Mouse (Mus musculus) heart, embryonic 12.5 days (tissue): ENCODE measurements at regions not wholly inside any gene's neighbourhood (a gene's known extent, or its start where the extent isn't known, plus 50 kb on each side); places are given as distances from the start of the nearest gene placed in this dataset.
"Not testable (repeated sequence)": the region's sequence is repeated elsewhere in the genome, so short reads cannot be mapped to it uniquely, and the experiment has no call there.

ENCODE experiments used
- ATAC-seq: fragments of 200-750 bp; cut with Nextera tagmentation; 2 replicates; pipeline ENCODE4 v1.8.0; 2017; ENCODE audit warnings: moderate TSS enrichment, moderate library complexity; ENCODE audit not compliant: insufficient number of reproducible peaks, low FRiP score
- H3K27ac ChIP-seq: fragments of 300-500 bp; sonication (generic); 2 replicates; pipeline ENCODE4 v1.5.1; 2016; ENCODE audit warnings: mild to moderate bottlenecking, moderate library complexity; ENCODE audit not compliant: poor library complexity, severe bottlenecking
- H3K27me3 ChIP-seq: fragments of 300-500 bp; sonication (generic); replicated peaks from 2 replicates; pipeline ENCODE4 v1.6.1; 2016; ENCODE audit warnings: mild to moderate bottlenecking, moderate library complexity
- H3K36me3 ChIP-seq: fragments of 300-500 bp; sonication (generic); 2 replicates; pipeline ENCODE4 v1.6.1; 2016; ENCODE audit warnings: mild to moderate bottlenecking, moderate library complexity
- H3K4me1 ChIP-seq: fragments of 300-500 bp; sonication (generic); replicated peaks from 2 replicates; pipeline ENCODE4 v1.6.1; 2016; ENCODE audit warnings: mild to moderate bottlenecking
- H3K4me2 ChIP-seq: fragments of 300-500 bp; sonication (generic); 2 replicates; pipeline ENCODE4 v1.6.1; 2016; ENCODE audit warnings: mild to moderate bottlenecking, moderate library complexity
- H3K4me3 ChIP-seq: fragments of 300-500 bp; sonication (generic); 2 replicates; pipeline ENCODE4 v1.5.1; 2016; ENCODE audit warnings: mild to moderate bottlenecking
- H3K9ac ChIP-seq: fragments of 300-500 bp; sonication (generic); 2 replicates; pipeline ENCODE4 v1.6.1; 2016; ENCODE audit warnings: mild to moderate bottlenecking, moderate library complexity
- H3K9me3 ChIP-seq: fragments of 300-500 bp; sonication (generic); replicated peaks from 2 replicates; pipeline ENCODE4 v1.6.1; 2016; ENCODE audit warnings: mild to moderate bottlenecking, moderate library complexity
- WGBS: fragments of 180-500 bp; shearing (Covaris S2); methylation state at CpG from one replicate; pipeline ENCODE4 v1.1.7; 2016; 5-methylcytosine and 5-hydroxymethylcytosine counted together

DNA sequence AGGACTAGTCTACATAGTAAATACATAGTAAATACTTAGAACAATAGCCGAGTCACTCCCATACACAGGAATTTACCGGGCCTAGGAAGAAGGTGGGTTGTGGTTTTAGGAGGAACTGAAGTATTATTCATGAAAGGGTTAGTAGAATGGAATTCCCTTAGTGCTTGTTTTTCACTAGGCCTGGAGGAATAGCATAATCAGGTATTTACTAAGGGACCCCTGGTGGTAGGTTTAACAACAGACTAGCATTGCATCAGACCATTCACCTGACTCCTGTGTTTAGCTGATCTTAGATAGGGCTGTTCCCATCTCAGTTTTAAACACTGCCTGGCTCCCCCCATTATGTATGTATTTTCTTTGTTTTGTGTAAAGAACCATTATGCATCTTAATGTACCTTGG is 339.0 kb downstream of the Dync2h1 start:
- not testable (repeated sequence) for H3K27ac ChIP-seq, ATAC-seq, H3K27me3 ChIP-seq, H3K4me1 ChIP-seq, H3K4me3 ChIP-seq, H3K9ac ChIP-seq, H3K36me3 ChIP-seq, H3K4me2 ChIP-seq, H3K9me3 ChIP-seq
- 85% methylated on average over 2 of the region's 2 CpGs for WGBS

DNA sequence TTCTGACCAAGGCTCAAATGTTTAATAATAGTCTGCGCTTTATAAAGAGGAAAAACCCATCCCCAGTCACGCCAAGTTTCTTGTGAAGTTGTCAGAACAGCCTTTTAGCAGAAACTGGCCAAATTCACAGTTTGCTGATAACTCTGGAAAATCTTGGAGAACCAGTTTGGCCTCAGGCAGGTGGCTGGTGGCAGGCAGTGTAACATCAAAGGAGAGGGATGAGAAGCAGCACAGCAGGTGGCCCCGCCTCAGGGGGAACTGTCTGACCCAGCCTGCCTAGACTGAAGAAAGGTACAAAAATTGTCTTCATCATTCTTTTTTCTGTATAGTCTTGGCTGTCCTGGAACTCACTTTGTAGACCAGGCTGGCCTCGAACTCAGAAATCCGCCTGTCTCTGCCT is 349.3 kb downstream of the Dync2h1 start:
- not testable (repeated sequence) for H3K36me3 ChIP-seq, ATAC-seq, H3K4me3 ChIP-seq, H3K4me2 ChIP-seq, H3K27ac ChIP-seq, H3K4me1 ChIP-seq, H3K9me3 ChIP-seq, H3K27me3 ChIP-seq, H3K9ac ChIP-seq
- WGBS = 71% methylated on average over 5 of the region's 5 CpGs

DNA sequence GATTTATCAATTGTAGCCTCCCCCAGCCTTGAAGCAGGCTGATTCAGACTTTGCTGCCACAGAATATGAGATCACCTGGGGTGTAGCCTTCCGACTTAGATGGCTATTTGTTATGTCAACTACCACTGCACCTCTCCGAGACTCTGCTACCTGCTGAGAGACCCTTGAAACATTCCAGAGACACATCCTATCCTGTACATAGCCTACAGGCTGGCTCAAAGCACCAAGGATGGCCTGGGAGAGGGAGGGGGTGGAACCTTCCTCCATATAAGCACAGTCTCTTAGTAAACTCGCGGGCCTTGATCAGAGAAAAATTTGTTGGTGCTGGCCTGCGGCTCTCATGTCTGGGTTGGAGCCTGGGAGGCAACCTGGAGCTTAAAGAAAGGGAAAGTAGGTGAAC is 349.8 kb downstream of the Dync2h1 start:
- ATAC-seq = no peak
- Histone ChIP-seq H3K36me3 (no peaks in the 10 kb centered on the region), H3K9me3 (no peaks in the 10 kb centered on the region), H3K27me3 (no peaks in the 10 kb centered on the region), H3K4me3 (no peak overlapping the region), H3K4me1 (no peaks in the 10 kb centered on the region), H3K27ac (no peak overlapping the region), H3K4me2 (no peak overlapping the region), H3K9ac (no peak overlapping the region)
- 55% methylated on average over 5 of the region's 5 CpGs for WGBS

DNA sequence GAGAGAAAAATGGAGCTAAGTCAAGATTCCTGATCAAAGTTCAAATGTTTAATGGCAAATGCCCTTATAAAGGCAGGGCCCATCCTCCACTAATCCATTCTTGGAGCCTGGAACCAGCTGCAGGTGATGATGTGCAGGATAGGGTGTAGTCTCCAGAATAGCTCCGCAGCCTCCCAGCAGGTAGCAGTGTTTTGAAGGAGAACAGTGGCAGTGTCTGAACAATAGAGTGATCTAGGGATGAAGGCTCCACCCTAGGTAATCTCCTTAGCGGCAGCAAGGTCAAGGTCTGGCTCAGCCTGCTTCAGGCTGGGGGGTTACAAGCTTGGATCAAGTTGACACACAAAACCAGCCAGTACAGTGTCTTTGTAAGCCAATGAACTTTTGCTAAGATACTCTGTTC is 351.4 kb downstream of the Dync2h1 start:
- ATAC-seq = no peak
- no peak overlapping the region for H3K9ac ChIP-seq
- WGBS = 53% methylated on average over 2 of the region's 2 CpGs
- no peaks in the 10 kb centered on the region for H3K4me1 ChIP-seq
- no peaks in the 10 kb centered on the region for H3K36me3 ChIP-seq
- H3K27me3 ChIP-seq = no peaks in the 10 kb centered on the region
- no peaks in the 10 kb centered on the region for H3K9me3 ChIP-seq
- no peak overlapping the region for H3K27ac ChIP-seq
- no peak overlapping the region for H3K4me2 ChIP-seq
- no peak overlapping the region for H3K4me3 ChIP-seq

DNA sequence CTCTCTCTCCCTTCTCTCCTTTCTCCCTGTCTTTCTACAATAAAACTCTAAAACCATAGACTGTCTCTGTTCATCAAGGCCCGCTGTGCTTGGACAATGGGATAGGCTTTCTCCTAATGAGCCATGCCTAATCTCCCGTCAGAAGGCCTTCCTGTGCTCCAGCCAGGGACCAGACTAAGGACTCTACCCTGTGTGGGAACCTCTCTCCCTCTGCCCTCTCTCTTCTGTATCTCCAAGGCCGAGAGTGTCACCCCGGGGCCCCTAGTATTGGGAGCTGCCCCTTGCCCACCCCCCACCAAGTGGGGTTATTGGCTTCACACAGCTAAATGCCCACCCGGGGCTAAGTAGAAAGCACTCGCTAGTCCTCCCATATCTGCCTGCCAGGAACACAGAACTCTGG is 352.6 kb downstream of the Dync2h1 start:
- H3K4me1 ChIP-seq, H3K27ac ChIP-seq, H3K36me3 ChIP-seq, H3K9ac ChIP-seq, H3K27me3 ChIP-seq, H3K4me3 ChIP-seq, ATAC-seq, H3K9me3 ChIP-seq, H3K4me2 ChIP-seq: not testable (repeated sequence)
- 81% methylated on average over 6 of the region's 6 CpGs for WGBS

DNA sequence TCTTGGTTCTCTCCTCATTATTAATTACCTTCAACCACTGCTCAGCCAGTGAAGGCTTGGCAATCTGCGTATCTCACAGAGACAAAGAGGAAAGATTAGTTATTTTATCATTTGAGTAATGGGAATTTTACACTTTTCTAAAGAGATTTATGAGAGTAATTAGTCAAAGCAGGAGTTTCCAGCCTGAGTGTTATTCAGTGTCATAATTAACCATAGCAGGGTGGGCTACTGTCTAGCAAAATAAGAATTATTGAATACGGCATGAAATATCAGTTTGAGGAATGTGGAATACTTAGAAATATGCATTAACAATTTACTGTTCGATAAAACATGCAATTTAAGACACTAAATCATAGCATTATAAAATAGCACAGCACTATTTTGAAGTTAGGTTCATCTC is 357.7 kb downstream of the Dync2h1 start:
- no peak overlapping the region for H3K4me3 ChIP-seq
- no peak overlapping the region for H3K27ac ChIP-seq
- 86% methylated on average over 3 of the region's 3 CpGs for WGBS
- no peaks in the 10 kb centered on the region for H3K9me3 ChIP-seq
- no peaks in the 10 kb centered on the region for H3K27me3 ChIP-seq
- ATAC-seq = no peak
- H3K36me3 ChIP-seq = no peaks in the 10 kb centered on the region
- H3K4me2 ChIP-seq = no peak overlapping the region
- H3K4me1 ChIP-seq = no peaks in the 10 kb centered on the region
- H3K9ac ChIP-seq = no peak overlapping the region

DNA sequence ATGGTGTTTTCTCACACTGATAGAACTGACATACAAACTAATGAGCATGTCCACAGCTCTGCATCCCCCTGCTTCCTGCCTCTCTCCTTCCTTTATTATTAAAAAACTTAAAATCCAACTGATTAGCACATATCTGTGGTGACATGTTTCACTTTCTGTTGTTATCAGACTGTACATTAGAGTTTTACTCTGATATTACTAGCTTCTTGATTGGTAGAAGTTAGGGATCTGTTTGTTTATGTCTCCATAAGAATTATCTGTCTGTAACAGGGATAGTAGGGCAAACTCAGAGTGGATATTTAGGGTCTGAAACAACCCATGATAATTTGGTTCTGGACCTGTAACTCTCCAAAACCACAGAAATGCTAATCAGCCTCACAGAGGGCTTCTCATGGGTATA is 358.6 kb downstream of the Dync2h1 start:
- H3K27ac ChIP-seq = no peak overlapping the region
- H3K9ac ChIP-seq = no peak overlapping the region
- H3K4me3 ChIP-seq = no peak overlapping the region
- H3K9me3 ChIP-seq = no peaks in the 10 kb centered on the region
- H3K4me2 ChIP-seq = no peak overlapping the region
- H3K27me3 ChIP-seq = no peaks in the 10 kb centered on the region
- no peak for ATAC-seq
- no peaks in the 10 kb centered on the region for H3K4me1 ChIP-seq
- H3K36me3 ChIP-seq = no peaks in the 10 kb centered on the region

DNA sequence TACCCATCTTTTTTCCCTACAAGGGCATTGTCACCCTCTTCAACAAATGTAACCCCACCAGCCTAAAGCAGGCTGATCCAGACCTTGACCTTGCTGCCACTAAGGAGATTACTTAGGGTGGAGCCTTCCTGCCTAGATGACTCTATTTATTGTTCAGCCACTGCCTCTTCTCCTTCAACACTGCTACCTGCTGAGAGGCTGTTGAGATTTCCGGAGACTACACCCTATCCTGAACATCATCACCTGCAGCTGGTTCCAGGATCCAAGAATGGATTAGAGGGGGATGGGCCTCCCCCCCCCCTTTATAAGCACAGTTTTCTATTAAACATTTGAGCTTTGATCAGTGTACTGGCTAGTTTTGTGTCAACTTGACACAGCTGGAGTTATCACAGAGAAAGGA is 360.3 kb downstream of the Dync2h1 start:
- not testable (repeated sequence) for H3K27ac ChIP-seq, H3K9ac ChIP-seq, ATAC-seq, H3K36me3 ChIP-seq, H3K4me2 ChIP-seq, H3K27me3 ChIP-seq, H3K4me1 ChIP-seq, H3K4me3 ChIP-seq, H3K9me3 ChIP-seq
- 59% methylated on average over 1 of the region's 1 CpGs for WGBS

DNA sequence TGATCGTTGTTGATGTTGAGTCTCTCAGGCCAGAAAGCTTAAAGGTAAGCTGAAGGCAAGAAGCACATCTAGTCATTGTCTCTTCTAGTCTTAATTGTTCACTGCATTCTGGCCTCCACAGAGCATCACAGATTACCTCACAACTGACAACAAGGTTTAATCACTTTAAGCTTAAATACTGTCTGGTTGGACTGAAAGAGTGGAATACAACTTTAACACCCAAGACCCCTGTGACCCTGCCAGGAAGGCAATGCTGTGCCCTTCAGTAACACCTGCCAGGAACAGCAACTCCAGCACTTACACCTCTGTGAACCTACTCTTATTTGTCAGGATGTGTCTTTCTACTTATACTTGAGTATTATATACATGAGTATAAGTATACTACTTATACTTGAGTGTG is 360.7 kb downstream of the Dync2h1 start:
- ATAC-seq = no peak
- H3K27me3 ChIP-seq = no peaks in the 10 kb centered on the region
- H3K4me2 ChIP-seq = no peak overlapping the region
- no peaks in the 10 kb centered on the region for H3K4me1 ChIP-seq
- H3K9ac ChIP-seq = no peak overlapping the region
- H3K36me3 ChIP-seq = no peaks in the 10 kb centered on the region
- H3K4me3 ChIP-seq = no peak overlapping the region
- WGBS = 65% methylated on average over 1 of the region's 1 CpGs
- H3K9me3 ChIP-seq = no peaks in the 10 kb centered on the region
- H3K27ac ChIP-seq = no peak overlapping the region

DNA sequence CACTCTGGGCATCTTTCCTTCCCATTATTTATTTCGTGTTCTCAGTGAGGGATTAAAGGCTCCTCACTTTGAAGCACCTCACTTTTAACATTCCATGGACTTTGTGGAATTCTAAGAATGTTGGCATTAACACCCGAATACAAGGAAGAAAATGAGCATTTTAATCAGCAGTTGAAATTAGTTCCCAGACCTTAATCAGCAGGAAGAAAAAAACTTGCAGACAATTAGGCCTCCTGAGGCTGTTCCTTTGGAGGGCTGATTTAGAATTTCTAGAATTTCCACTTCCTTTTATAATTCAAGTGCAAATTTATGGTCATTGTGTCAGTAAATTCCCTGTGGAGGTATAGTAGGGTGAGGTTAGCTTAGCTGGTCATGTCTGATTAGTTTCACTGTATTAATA is 407.6 kb downstream of the Dync2h1 start:
- 40% methylated on average over 2 of the region's 2 CpGs for whole genome bisulfite sequencing

DNA sequence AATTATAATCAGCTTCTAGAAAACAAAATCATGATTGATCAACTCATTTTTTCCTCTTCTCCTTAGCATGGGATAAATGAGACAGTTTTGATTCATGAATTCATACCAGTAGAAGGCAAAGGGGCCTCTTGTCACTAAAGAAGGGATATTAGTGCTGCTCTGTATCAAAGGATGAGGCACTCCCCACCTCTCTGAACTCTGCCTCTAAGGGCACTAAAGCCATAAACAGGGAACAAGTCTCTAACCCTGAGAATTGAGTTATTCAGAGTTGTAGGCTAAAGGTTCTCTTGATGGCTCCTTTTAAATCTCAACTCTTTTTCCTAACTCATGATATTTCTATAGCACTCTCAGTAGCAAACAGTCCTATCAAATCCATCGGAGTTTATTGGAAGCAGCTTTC is 442.8 kb downstream of the Dync2h1 start:
- Histone ChIP-seq H3K27ac (no peak overlapping the region), H3K9ac (no peak overlapping the region), H3K4me2 (no peak overlapping the region), H3K4me1 (no peaks in the 10 kb centered on the region), H3K27me3 (no peaks in the 10 kb centered on the region), H3K36me3 (no peaks in the 10 kb centered on the region), H3K9me3 (no peaks in the 10 kb centered on the region), H3K4me3 (no peak overlapping the region)
- 88% methylated on average over 1 of the region's 1 CpGs for WGBS
- no peak for ATAC-seq

More for the DNA sequence above, 407.6 kb downstream of the Dync2h1 start:
- no peaks in the 10 kb centered on the region for H3K36me3 ChIP-seq
- no peaks in the 10 kb centered on the region for H3K27me3 ChIP-seq
- H3K4me1 ChIP-seq = no peaks in the 10 kb centered on the region
- no peak overlapping the region for H3K4me2 ChIP-seq
- ATAC-seq = no peak
- H3K4me3 ChIP-seq = no peak overlapping the region
- no peak overlapping the region for H3K9ac ChIP-seq
- H3K9me3 ChIP-seq = no peaks in the 10 kb centered on the region
- no peak overlapping the region for H3K27ac ChIP-seq

DNA sequence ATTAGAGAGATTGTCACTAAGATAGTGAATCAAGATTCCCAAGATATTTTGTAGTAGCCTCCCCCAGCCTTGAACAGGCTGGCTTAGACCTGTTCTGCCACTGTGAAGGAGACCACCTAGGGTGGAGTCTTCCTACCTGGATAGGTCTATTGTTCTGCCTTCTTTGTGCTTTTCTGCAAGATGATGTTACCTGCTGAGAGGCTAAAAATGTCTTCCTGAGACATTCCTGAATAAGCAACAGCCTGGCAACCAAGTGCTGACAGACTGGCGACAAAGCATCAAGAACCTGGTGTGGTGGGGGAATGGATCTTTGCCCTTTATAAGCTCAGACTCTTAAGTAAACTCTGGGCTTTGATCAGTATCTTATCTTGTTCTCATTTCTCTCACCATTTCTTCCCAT is 447.8 kb downstream of the Dync2h1 start:
- Histone ChIP-seq H3K9me3 (no peaks in the 10 kb centered on the region), H3K4me3 (no peak overlapping the region), H3K9ac (no peak overlapping the region), H3K4me1 (no peaks in the 10 kb centered on the region), H3K36me3 (no peaks in the 10 kb centered on the region), H3K27me3 (no peaks in the 10 kb centered on the region), H3K27ac (no peak overlapping the region), H3K4me2 (no peak overlapping the region)
- no peak for ATAC-seq
- WGBS = 67% methylated on average over 1 of the region's 1 CpGs
